Mouse (Mus musculus) megakaryocyte, embryonic 14.5 days (primary cell): Measurements from ENCODE around the gene Trim6.

ENCODE experiments used
- FLI1 ChIP-seq: IDR thresholded peaks from 2 replicates; pipeline ENCODE4 v1.6.1; 2012; ENCODE audit warnings: low read length, inconsistent platforms, mixed read lengths
- GATA1 ChIP-seq: IDR thresholded peaks from 3 replicates; pipeline ENCODE4 v1.6.1; 2012; ENCODE audit warnings: mixed read lengths, low read length, inconsistent platforms, borderline replicate concordance

GRCm38 (mm10) chr7:104216011-104216535 is 2.5 kb upstream of the Trim6 start:
- TF ChIP-seq GATA1 (no peak), FLI1 (no peak)
